Mouse (Mus musculus) limb, embryonic 15.5 days (tissue): Measurements from ENCODE around the gene Nat8f5. TPM values are rescaled to one million over a fixed set of nuclear protein-coding genes. Genes with fewer than 3 reads are reported as not detected.
A peak's percentile ranks its signal among the peaks of the same experiment; 100 is the strongest.
"Not testable (repeated sequence)": the region's sequence is repeated elsewhere in the genome, so short reads cannot be mapped to it uniquely, and the experiment has no call there.

Source experiments
- ATAC-seq: fragments of 200-750 bp; cut with Nextera tagmentation; 2 replicates; pipeline ENCODE4 v1.8.0; 2017; ENCODE audit warnings: low read depth, moderate TSS enrichment; ENCODE audit not compliant: insufficient number of reproducible peaks, low FRiP score, low TSS enrichment
- H3K27ac ChIP-seq: fragments of 300-500 bp; sonication (generic); 2 replicates; pipeline ENCODE4 v1.5.1; 2015; ENCODE audit warnings: moderate library complexity, mild to moderate bottlenecking, inconsistent platforms
- H3K27me3 ChIP-seq: fragments of 300-500 bp; sonication (generic); 2 replicates; pipeline ENCODE4 v1.6.1; 2015; ENCODE audit warnings: inconsistent platforms
- H3K36me3 ChIP-seq: fragments of 300-500 bp; sonication (generic); 2 replicates; pipeline ENCODE4 v1.6.1; 2015; ENCODE audit warnings: inconsistent platforms
- H3K4me1 ChIP-seq: fragments of 300-500 bp; sonication (generic); 2 replicates; pipeline ENCODE4 v1.6.1; 2015; ENCODE audit warnings: inconsistent platforms
- H3K4me2 ChIP-seq: fragments of 300-500 bp; sonication (generic); 2 replicates; pipeline ENCODE4 v1.6.1; 2015; ENCODE audit warnings: mild to moderate bottlenecking, inconsistent platforms
- H3K4me3 ChIP-seq: fragments of 300-500 bp; sonication (generic); 2 replicates; pipeline ENCODE4 v1.5.1; 2015; ENCODE audit warnings: mild to moderate bottlenecking, inconsistent platforms
- H3K9ac ChIP-seq: fragments of 300-500 bp; sonication (generic); 2 replicates; pipeline ENCODE4 v1.6.1; 2015; ENCODE audit warnings: inconsistent platforms
- H3K9me3 ChIP-seq: fragments of 300-500 bp; sonication (generic); 2 replicates; pipeline ENCODE4 v1.6.1; 2016; ENCODE audit warnings: inconsistent platforms
- WGBS: fragments of 180-500 bp; shearing (Covaris S2); methylation state at CpG from one replicate; pipeline ENCODE4 v1.1.7; 2015; 5-methylcytosine and 5-hydroxymethylcytosine counted together
- polyA plus RNA-seq: library from polyadenylated mRNA; unstranded; fragments of >200 nt; fragmentation: Nextera tagmentation; extraction: Ambion mirVana; gene quantifications from 2 replicates; pipeline ENCODE4 v1.2.1, GENCODE M21; 2015

The Nat8f5 gene
- polyA plus RNA-seq = not detected in 2 replicates

DNA sequence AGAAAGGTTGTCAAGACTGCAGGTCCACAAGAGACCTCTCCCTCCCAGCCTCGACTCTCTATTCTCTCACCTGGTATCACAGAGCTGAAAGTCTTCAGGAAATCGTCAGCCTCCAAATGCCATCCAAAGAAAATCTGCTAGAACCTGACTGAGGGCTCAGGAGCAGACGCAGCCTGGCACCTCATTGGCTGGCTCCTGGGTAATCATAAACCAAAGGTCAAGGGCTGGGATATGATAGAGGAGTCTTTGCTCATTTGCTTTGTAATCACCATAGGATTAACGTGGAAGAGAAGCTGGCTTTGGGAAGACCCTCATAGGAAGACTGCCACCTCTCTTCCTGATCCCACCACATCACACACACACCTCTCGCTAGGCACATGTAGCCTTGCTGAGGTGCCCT, at the start of gene Nat8f5, which contains the start of gene Nat8f6:
Gene Nat8f5 (minus strand): TSS at position 136 of the 400 bp plus-strand sequence.
Gene Nat8f6 (minus strand): TSS at position 118 of the 400 bp plus-strand sequence.
- Histone ChIP-seq H3K27ac (no peak within 1 kb of the TSS), H3K36me3 (no peaks in the 10 kb centered on the region), H3K4me2 (no peak within 1 kb of the TSS), H3K4me1 (no peaks in the 10 kb centered on the region), H3K4me3 (no peak within 1 kb of the TSS), H3K27me3 (no peaks in the 10 kb centered on the region), H3K9ac (no peak within 1 kb of the TSS), H3K9me3 (no peaks in the 10 kb centered on the region)
- ATAC-seq = no peak
- 88% methylated on average over 5 of the region's 5 CpGs for WGBS

- not testable (repeated sequence) for H3K36me3 ChIP-seq, H3K4me3 ChIP-seq, H3K27me3 ChIP-seq, H3K4me1 ChIP-seq, H3K9ac ChIP-seq, H3K9me3 ChIP-seq, H3K27ac ChIP-seq, ATAC-seq, H3K4me2 ChIP-seq
- WGBS = 76% methylated on average over 5 of the region's 5 CpGs
These were observed 48.2 kb upstream of the Nat8f5 start, which contains the start of gene Nat8f2 for GRCm38 (mm10) chr6:85869006-85869405. Gene Nat8f2, minus strand, starts transcription at chr6:85869158.

- WGBS = 75% methylated on average over 8 of the region's 8 CpGs
- ATAC-seq = no peak
- H3K27ac ChIP-seq = no peak overlapping the region
These were observed 47.2 kb upstream of the Nat8f5 start for GRCm38 (mm10) chr6:85867726-85868690.

GRCm38 (mm10) chr6:85866995-85867394, 46.2 kb upstream of the Nat8f5 start:
- H3K4me3 ChIP-seq, H3K9me3 ChIP-seq, H3K27me3 ChIP-seq, H3K27ac ChIP-seq, H3K4me2 ChIP-seq, H3K9ac ChIP-seq, ATAC-seq, H3K4me1 ChIP-seq, H3K36me3 ChIP-seq: not testable (repeated sequence)
- 83% methylated on average over 1 of the region's 1 CpGs for WGBS

More at GRCm38 (mm10) chr6:85867726-85868690, 47.2 kb upstream of the Nat8f5 start:
- Histone ChIP-seq H3K4me1 (no peaks in the 10 kb centered on the region), H3K4me3 (no peak overlapping the region), H3K27me3 (no peaks in the 10 kb centered on the region), H3K36me3 (no peaks in the 10 kb centered on the region), H3K4me2 (no peak overlapping the region), H3K9ac (no peak overlapping the region), H3K9me3 (no peaks in the 10 kb centered on the region)

- H3K9me3 ChIP-seq, ATAC-seq, H3K9ac ChIP-seq, H3K4me1 ChIP-seq, H3K36me3 ChIP-seq, H3K4me2 ChIP-seq, H3K4me3 ChIP-seq, H3K27me3 ChIP-seq, H3K27ac ChIP-seq: not testable (repeated sequence)
- WGBS = 92% methylated on average over 3 of the region's 3 CpGs
These were observed 45.4 kb upstream of the Nat8f5 start for GRCm38 (mm10) chr6:85866166-85866565.

DNA sequence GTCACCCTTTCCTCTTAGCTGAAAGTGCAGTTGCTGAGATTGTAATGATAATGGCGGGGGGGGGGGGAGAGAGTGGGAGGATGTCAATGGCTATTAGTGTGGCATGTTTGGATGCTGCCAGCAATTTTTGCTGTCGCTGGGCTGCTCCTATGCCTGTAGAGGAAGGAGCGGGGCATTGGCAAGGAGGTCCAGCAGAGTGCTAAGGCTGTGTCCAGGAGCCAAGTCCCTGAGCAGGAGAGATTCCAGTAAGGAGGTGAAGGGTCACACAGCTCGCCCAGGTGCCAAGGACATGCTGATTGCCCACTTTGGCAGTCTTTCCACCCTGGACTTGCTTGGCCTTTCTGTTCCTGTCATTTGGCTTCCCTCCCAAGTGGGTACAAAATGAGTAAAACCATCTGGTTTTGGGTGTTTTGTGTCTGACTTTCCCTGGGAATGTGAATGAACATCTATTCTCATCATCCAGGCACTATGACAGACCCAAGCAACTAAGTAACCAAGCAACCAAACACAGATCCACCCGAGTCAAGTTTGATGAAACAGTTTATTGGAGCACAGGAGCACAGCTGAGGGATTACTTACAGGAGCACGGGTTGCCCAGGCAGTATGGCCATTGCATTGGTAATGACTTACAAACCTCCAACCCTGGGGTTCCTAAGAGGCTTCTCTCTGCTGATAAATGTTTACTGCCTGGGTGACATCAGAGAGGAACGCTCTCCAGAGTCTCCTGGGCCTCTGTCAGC, 44.3 kb upstream of the Nat8f5 start:
- not testable (repeated sequence) for H3K4me3 ChIP-seq, ATAC-seq, H3K4me1 ChIP-seq, H3K4me2 ChIP-seq, H3K9ac ChIP-seq, H3K27me3 ChIP-seq, H3K9me3 ChIP-seq, H3K27ac ChIP-seq, H3K36me3 ChIP-seq
- WGBS = 55% methylated on average over 5 of the region's 7 CpGs

DNA sequence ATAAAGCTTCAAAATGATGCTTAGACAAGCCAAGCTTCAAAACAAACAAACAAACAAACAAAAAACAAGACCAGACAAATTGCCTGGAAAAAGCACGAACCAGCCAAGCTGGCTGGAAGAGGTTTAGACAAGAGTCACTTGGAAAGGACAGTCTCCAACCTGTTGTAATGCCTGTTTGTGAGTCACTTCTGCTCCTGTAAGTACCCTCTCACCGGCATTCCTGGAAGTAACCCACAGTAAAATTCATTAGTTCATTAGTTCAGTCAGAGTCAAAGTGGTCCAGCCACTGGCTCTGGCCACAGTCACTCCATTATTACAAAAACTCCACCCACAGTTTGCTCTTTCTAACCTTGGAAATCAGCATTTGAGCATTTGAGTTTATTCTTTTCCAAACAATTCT, 43.1 kb upstream of the Nat8f5 start:
- no peak for ATAC-seq
- Histone ChIP-seq H3K4me2 (no peak overlapping the region), H3K27ac (no peak overlapping the region), H3K9ac (no peak overlapping the region), H3K4me1 (no peaks in the 10 kb centered on the region), H3K4me3 (no peak overlapping the region), H3K36me3 (no peaks in the 10 kb centered on the region), H3K27me3 (no peaks in the 10 kb centered on the region), H3K9me3 (no peaks in the 10 kb centered on the region)
- WGBS = 80% methylated on average over 2 of the region's 2 CpGs

- H3K4me3 ChIP-seq = no peak overlapping the region
- H3K36me3 ChIP-seq = no peaks in the 10 kb centered on the region
- H3K9me3 ChIP-seq = no peaks in the 10 kb centered on the region
- H3K27ac ChIP-seq = no peak overlapping the region
- H3K4me2 ChIP-seq = no peak overlapping the region
- WGBS = 81% methylated on average over 2 of the region's 2 CpGs
- ATAC-seq = no peak
- H3K4me1 ChIP-seq = no peaks in the 10 kb centered on the region
- H3K27me3 ChIP-seq = no peaks in the 10 kb centered on the region
- no peak overlapping the region for H3K9ac ChIP-seq
These were observed 42.4 kb upstream of the Nat8f5 start for GRCm38 (mm10) chr6:85863136-85863535.

DNA sequence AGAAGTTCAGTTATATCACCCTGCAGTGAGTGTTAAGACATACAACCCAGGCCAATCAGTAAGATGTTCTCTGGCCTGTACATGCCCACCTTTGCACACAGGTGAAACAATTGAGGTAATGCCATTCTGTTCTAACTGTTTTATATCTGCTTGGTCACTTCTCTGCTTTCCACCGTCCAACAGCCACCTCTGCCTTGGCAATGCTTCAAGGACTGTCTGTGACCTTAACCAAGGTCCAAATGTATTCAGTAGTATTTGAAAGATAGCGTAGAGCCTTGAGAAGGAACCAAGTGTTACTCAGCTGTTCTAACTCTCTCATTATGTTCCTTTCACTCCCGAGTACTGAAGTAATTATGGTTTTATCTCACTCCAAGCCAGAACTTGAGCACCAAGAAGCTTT, 41.8 kb upstream of the Nat8f5 start:
- H3K4me1 ChIP-seq = no peaks in the 10 kb centered on the region
- no peak overlapping the region for H3K9ac ChIP-seq
- no peak overlapping the region for H3K4me3 ChIP-seq
- no peak overlapping the region for H3K4me2 ChIP-seq
- no peak overlapping the region for H3K27ac ChIP-seq
- no peaks in the 10 kb centered on the region for H3K27me3 ChIP-seq
- ATAC-seq = no peak
- 71% methylated on average over 3 of the region's 3 CpGs for WGBS
- H3K9me3 ChIP-seq = no peaks in the 10 kb centered on the region
- no peaks in the 10 kb centered on the region for H3K36me3 ChIP-seq

DNA sequence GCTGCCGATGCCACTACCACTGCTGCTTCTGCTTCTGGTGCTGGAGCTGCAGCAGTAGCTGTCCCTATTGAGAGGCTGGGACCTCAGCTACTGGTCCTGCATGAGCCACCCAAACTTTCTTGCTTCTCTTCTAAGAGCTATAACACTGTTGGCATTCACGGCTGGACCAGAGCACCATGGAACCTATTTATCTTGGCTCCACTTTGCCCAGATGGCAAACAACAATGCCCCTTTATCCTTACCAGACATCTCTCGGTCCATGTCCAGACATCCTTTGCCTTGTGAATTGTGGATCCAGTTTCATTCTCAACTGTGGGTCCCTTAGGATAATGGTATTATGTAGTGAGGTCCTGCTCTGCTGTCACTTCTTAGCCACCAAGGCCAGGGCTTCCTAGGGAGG, 40.5 kb upstream of the Nat8f5 start:
- no peak overlapping the region for H3K9ac ChIP-seq
- H3K36me3 ChIP-seq = no peaks in the 10 kb centered on the region
- H3K27ac ChIP-seq = no peak overlapping the region
- H3K9me3 ChIP-seq = no peaks in the 10 kb centered on the region
- no peak overlapping the region for H3K4me3 ChIP-seq
- no peaks in the 10 kb centered on the region for H3K27me3 ChIP-seq
- no peak overlapping the region for H3K4me2 ChIP-seq
- no peak for ATAC-seq
- H3K4me1 ChIP-seq = 0 out of 2 replicates have a peak, but pooled peaks cover under 1% of the 10 kb centered on the region
- WGBS = 83% methylated on average over 3 of the region's 3 CpGs

DNA sequence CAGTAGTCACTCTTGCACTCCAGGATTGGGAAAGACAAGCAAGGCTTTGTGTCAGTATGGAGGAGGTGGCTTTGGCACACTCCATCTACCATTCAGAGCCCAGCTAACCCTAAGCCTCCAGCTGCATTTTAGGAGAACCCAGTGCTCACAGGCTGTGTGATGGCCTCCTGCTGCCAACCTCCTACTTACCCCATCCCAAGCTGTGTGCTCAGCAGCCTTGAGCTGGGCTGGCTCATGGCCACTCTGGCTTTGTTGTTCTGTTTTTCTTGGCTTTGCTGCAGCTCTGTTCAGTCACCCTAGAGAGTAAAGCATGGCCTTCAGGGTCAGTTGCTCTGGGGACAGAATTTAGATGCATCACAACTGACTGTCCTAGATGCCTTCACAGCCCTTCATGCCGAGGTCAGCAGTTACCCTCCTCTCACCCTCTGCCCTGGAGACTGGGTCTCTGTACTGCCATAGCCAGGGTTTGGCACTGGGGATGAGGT, 35.5 kb upstream of the Nat8f5 start:
- 0 out of 2 replicates have a peak, but pooled peaks have one; percentile 52 for ATAC-seq
- Histone ChIP-seq H3K4me2 (no peak overlapping the region), H3K9ac (no peak overlapping the region), H3K27me3 (no peaks in the 10 kb centered on the region), H3K4me3 (no peak overlapping the region), H3K36me3 (no peaks in the 10 kb centered on the region), H3K9me3 (no peaks in the 10 kb centered on the region), H3K4me1 (0 out of 2 replicates have a peak, but pooled peaks cover 3% of the 10 kb centered on the region), H3K27ac (no peak overlapping the region)
- 79% methylated on average over 1 of the region's 1 CpGs for WGBS

GRCm38 (mm10) chr6:85853481-85853880, 32.7 kb upstream of the Nat8f5 start:
- Histone ChIP-seq H3K27ac (no peak overlapping the region), H3K4me3 (no peak overlapping the region), H3K4me1 (0 out of 2 replicates have a peak, but pooled peaks cover 3% of the 10 kb centered on the region), H3K9me3 (no peaks in the 10 kb centered on the region), H3K9ac (no peak overlapping the region), H3K36me3 (no peaks in the 10 kb centered on the region), H3K27me3 (no peaks in the 10 kb centered on the region), H3K4me2 (no peak overlapping the region)
- ATAC-seq = no peak
- WGBS = 78% methylated on average over 3 of the region's 3 CpGs
